Mouse (Mus musculus): ENCODE data around the gene Eno2. TPM values are rescaled to one million over a fixed set of nuclear protein-coding genes. Genes with fewer than 3 reads are reported as not detected.

Gene Eno2
- total RNA-seq, 2 experiments from 2014 or later, result 0.87 to 1.2 TPM

GRCm38 (mm10) chr6:124741842-124742241, 27.6 kb downstream of the Eno2 start:
- DNase-seq (ENCODE audit: low spot score), result no peak

DNA sequence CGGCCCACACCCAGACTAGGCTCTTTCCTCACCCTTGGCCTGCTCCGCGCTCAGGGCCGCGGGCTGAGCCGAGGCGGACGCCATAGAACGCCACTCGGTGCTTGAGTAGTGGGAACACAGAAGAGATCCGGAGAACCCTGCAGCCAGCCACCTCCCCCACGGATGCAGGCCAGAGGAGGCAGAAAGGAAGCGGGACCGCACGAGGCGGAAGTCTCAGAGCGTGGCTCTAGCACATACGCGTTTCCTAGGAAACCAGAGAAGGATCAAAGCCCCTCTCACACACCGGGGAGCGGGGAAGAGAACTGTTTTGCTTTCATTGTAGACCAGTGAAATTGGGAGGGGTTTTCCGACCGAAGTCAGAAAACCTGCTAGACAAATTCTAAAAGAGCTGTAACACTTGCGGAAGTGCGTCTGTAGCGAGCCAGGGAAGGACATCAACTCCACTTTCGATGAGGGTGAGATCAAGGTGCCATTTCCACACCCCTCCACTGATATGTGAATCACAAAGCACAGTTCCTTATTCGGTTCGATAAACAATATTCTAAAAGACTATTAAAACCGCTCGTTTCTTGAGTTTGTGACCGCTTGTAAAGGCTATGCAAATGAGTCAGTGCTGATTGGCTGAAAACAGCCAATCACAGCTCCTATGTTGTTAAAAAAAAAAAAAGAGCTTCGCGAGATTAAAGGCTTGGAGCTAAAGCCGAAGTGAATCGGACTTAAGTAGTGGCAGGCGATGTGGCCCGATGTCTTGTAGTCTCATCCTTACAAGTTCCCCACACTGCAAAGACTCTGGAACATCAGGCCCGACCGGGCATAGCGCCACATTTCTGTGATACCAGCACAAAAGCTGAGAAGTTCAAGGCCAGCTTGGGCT, 28.3 kb downstream of the Eno2 start, which contains the start of gene Grcc10:
TSS of gene Grcc10 (minus strand) at position 487 of the 874 bp plus-strand sequence.
- peak; percentile 84 for DNase-seq (ENCODE audit: low spot score)

- DNase-seq (ENCODE audit: low spot score), result peak; percentile 50
Observed at GRCm38 (mm10) chr6:124740211-124740887, 29.1 kb downstream of the Eno2 start.

DNA sequence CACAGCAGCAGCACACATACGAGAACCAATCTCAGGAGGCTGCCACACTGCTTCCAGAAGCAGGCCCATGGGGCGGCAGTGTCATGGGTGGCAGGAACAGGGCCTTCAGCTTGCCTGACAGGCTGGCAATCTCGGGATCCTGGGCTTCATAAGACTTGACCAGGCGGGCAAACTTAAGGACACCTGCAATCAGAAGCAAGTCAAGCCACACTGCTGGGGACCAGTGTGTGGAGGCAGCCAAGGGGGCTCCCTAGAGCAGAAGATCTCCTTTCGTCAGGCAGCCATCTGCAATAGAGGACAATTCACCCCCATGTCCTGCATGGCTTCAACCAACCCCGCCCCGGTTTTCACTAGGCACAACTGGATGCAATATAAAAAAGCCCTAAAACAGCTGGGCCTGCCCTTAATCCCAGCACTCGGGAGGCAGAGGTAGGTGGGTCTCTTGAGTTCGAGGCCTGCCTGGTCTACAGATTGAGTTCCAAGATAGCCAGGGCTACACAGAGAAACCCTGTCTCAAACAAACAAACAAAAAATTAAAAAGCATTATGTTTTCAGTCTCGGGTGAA, 30.2 kb downstream of the Eno2 start:
- no peak for DNase-seq (ENCODE audit: low spot score)

DNA sequence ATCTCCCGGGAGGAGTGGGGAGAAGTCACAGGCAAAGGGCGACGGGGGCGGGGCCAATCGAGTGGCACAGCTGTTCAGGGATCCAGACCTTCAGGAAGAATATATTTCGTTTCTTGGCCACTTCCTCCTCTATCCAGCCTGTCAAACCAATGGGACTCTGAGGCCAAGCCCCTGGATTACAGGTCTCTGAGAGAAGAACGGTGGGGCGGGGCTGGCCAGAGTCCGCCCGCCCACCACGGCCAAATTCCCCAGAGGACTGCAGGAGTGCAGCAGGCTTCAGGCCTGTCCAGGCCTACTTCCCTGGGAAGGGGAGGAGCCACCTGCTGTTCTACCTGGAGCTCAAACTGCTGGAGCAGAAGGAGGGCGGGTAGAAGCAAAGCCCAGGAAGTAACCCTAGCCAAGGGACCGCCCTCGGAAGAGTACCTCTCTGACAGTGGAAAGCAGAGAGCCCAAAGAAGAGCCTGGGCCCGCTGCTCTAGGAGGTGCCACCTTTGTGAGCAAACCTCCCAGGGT, 30.9 kb downstream of the Eno2 start, which contains the start of gene Ptpn6:
TSS of gene Ptpn6 (minus strand) at position 204 of the 513 bp plus-strand sequence.
- DNase-seq (ENCODE audit: low spot score), result no peak

DNA sequence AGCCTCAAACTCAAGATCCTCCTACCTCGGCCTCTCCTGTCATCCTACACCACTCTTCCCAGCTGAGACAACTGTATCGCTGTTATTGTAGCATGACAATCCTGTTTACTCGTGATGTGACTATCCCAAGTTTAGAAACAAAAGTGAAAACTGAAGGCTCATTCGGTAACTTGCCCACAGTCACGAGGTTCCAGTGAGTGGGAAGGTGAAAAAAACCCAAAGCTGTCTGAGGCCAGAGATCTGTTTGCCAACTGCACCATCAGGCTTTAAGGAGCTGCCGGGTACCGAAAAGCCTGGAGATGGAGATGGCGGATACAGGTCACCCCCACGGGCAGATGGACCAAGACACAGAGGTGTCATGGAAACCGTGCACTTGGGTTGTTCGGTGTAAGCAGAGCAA, 32.4 kb downstream of the Eno2 start:
- no peak for DNase-seq (ENCODE audit: low spot score)

DNA sequence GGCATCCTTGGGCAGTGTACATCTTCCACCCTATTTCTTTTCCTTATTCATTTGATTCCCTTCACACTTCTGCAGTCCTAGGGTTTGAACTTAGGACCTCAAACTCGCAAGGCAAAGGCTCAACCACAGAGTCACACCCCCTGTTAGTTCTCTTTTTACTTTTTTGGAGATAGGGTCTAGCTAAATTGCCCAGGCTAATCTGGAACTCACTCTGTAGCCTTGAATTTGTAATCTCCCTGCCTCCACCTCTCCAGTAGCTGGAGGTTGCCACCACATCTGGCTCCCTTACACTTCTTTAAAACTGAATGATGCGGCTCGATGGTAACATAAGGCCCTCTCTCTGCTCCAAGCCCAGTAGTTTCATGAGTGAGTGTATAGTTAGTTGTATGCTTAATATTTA, 35.1 kb downstream of the Eno2 start:
- no peak for DNase-seq (ENCODE audit: low spot score)

DNA sequence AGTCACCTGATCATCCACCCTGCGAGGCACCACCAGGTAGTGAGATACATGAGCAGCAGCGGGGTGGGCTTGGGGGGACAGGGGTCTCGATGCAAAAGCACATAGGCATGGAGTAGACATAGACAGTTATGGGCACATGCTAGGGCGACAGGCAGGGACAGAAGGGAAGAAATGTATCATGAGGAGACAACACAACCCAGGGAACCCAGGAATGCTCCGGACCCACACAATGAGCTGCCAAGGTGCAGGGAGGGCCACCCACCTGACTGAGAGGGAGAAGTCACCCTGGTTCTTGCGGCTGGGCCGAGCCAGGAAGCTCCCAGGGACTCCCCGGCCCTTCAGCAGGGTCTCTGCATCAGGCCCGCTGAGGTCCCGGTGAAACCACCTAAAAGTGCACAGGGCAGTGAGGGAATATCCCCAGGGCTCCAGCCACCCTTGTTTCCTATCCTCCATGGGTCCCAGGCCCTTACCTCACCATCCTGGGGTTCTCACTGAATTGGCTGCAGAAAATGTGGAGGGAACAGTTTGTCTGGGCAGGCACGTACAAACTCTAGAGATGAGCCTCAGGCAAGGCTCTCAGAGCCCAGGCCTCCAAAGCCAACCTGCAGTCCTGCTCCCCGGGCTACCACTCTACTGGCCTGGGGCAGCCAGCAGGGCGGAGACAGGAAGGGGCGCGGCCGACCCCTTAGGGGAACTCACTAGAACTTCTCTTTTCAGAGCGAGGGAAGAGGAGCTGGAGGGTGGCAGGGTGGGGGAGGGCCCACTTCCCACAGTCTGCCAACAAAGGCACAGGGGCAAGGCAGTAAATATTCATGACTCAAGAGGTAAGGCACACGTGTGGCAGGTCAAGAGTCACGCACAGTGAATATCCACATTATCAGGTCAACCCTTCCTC, 36.8 kb downstream of the Eno2 start:
- DNase-seq (ENCODE audit: low spot score), result no peak

DNA sequence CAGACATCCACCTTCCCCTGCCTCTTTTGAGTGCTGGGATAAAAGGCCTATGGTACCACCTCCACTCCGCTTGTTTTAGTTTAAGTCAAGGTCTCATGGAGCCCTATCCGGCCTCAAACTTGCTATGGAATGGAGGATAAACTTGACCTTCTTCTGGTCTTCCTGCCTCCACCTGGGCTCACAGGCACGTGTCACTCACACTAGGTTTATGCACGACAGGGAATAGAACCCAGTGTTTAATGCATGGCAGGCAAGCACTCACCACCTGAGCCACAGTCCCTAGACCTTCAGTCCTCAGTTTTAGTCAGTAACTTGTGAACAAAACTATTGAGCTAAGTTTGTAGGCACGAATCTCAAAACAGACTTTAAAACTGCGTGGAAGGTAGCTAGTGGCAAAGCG, 38.4 kb downstream of the Eno2 start:
- DNase-seq (ENCODE audit: low spot score), result no peak

DNA sequence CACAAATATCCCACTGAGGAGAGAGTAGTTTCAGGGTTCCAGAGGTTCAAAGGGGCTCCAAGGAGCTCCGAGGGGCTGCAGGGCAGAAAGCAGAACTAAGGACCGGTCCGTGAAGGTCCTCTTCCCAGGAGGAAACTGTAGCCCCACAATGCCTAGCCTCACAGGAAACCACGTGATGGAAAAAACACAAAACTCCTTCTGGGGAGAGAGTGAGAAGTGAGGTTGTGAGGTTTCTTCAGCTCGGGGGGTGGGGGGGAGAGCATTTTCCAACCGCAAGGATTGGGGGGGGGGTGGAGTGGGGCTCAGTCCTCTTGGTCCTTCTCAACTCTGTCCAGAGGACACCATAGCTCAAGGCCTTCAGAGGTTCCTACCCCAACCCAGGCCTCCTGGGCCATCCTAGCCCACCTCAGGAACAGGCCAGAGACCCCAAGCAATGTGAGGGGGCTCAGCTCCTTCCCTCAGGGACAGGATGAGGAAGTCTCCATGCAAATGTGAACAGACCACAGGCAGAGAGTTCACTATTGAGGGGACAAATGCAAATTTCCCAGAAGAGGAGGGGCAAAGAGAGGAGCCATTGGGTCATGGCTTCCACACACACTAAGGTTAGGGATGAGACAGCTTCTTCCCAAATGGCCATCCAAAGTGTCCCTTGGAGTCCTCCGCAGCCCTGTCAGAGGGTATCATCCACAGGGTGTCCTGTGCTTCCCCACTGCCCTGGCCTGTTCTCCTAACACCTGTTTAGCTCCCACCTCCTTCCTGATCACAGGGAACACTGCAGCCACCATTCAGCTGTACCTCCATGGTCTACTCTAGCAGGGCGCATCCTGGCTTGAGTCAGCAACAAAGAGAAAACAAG, 39.4 kb downstream of the Eno2 start:
- DNase-seq (ENCODE audit: low spot score), result no peak

DNA sequence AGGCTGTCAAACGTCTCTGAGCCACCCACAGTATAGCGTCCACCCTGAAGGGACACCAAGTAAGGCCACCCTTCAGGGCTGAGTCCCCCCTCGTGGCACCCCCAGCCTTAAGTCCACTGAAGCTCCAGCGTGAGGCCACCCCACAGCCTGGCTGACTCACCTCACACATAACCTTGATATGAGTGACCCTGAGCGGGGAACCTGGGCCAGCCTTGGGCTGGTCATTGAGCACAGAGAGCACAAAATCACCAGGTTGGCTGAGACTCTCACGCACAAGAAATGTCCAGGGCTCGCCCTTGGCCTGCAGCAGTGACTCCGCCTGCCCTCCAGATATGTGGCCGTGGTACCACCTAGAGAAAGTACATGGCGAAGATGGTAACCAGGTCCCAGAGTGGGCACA, 40.9 kb downstream of the Eno2 start:
- DNase-seq (ENCODE audit: low spot score), result no peak

DNA sequence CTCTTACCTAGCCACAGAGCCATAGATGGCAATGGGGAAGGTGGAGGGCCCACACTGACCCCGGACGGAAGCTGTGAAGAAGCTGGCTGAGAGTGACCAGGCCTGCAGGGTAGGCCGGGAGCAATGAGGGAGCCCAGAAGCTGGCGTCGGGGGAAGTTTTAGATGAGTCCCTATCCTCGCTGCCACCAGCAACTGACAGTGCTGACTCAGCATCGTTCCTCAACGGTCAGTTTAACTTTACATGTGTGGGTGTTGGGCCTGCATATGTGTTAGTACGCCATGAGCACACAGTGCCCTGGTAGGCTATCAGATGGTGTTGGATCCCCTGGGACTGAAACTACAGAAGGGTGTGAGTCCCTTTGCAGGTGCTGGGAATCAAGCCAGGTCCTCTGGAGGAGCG, 45.0 kb downstream of the Eno2 start:
- DNase-seq (ENCODE audit: low spot score), result no peak

DNA sequence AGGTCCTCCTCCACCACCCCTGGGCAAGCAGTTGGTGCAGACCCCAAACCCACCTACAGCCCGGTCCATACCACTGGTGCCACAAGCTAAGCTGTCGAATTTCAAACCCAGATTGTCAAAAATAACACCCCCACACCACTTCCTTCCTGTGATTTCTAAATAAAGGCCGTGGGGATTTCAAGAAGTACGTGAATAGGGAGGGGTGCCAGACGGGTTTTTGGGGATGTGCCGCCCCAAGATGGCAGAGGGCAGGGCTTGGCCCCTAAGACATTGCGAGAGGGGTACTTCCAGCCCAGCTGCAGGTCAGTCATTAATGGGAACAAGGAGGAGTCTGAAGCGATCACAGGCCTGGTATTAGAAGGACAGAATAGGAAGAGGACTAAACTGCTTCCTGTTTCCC, 45.9 kb downstream of the Eno2 start:
- DNase-seq (ENCODE audit: low spot score), result no peak

DNA sequence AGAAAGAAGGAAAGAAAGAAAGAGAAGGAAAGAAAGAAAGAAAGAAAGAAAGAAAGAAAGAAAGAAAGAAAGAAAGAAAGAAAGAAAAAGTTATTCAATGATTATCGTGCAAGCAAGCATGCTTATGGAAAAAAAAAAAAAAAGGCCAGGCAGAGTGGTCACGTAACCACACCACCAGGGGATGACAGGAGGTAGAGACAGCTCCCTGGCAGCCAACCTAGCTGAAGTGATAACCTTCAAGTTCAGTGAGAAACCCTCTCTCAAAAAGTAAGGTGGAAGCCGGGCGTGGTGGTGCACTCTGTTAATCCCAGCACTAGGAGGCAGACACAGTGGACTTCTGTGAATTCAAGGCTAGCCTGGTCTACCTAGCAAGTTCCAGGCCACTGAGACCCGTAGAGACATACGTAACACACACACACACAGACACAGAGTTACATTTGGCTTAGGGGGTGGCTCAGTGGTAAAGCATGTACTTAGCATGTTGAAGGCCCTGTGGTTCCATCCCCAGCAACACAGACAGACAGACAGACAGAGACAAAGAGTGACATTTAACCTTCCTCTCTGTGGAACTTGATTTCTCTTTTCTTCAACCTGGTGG, 46.5 kb downstream of the Eno2 start:
- DNase-seq (ENCODE audit: low spot score), result no peak

- no peak for DNase-seq (ENCODE audit: low spot score)
Observed at GRCm38 (mm10) chr6:124720904-124721303, 48.6 kb downstream of the Eno2 start.

DNA sequence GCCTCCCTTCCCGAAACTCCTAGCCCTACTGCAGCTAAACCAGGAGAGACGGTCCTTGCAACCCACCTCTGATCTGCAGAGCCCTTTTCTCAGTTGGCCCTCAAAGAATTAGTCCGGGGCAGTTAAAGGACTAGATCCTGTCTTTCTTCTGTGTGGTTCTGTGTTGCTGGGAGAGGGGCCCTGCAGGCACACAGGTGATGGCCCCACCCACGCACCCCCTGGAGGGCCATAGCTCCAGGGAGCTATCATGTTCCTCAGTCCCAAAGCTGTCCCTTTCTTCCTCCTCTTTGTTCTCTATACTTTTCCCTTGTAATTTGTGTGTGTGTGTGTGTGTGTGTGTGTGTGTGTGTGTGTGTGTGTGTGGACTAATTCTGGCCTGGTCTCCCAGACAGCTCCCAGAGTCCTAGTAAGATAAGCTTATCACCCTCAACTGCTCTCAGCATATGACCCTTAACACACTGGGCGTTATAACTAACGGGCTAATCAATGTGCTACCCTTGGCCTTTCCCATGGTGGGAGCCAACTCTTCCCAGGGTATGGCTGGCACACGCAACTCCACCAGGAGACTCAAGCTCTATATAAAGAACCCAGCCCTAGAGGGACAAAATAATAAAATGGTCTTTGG, 50.0 kb downstream of the Eno2 start:
- DNase-seq (ENCODE audit: low spot score), result no peak

DNA sequence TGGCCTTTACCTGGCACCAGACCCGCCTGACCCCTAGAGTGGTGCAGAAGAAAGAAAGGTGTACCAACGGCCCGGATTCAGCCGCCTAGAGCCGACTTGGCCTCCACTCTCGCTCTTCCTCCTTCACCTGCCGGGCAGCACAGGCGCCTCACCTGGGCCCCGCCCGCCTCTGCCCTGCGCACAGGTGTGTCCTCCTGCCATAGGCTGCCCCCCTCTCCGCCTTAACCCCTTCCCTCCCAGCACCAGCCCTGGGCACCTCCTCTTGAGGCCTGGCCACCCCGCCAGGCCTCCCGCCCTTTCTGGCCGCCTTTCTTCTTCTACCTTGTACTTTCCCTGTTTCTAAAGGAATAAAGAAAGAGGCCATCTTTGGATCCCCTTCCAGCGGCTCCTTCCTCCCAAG, 50.8 kb downstream of the Eno2 start:
- no peak for DNase-seq (ENCODE audit: low spot score)

DNA sequence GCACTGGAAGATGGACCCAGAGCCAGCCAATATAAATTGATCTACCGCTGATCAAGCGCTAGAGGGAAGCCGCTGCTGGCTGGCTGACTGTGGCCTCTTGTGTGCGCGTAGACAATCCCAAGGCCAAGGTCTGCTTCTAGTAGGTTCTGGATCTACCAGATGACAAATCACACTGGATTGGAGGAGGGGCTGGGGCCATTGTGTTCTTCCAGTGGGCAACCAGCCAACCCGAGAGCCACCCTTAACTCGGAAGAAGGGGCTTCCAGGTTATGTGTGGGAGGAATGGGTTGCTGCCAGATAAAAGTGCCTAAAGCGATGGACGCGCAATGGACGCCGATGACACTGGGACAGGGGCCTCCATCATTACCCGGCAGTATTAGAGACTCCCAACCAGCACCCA, 51.5 kb downstream of the Eno2 start:
- DNase-seq (ENCODE audit: low spot score), result no peak

DNA sequence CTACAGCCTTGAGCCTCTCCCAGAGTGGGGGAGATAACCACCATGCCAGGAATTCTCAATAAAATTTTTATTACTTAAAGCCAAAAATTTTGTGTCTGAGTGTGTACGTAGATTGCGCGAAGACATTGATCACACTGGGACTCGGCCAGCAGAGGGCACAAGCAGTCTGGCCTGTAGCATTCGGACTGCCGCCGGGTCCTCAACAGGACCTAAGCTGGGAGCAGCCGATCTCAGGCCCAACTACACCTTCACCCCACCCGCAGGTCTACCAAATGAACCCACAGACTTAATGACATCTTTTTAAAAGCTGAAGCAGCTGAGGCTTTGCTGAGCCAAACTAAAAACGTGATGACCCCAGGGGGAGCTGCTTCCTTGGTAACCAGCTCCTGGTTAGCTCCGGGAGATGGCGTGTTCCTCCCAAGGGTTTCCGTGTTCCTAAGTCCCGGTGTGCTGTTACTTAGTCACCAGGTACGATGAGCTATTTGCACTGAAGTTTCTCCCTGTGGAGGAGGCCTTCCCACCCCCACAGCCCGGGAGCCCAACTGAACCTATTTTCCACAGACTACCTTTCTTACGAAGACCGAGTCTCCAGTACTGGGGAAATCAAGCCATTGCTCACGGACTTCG, 52.5 kb downstream of the Eno2 start:
- DNase-seq (ENCODE audit: low spot score), result no peak
